Mouse (Mus musculus) retina, postnatal 1 day (tissue): ENCODE measurements around the gene L1td1.

Experiments
- DNase-seq: peaks from one replicate; pipeline ENCODE4 v3.0.0-alpha.2; 2012

Gene L1td1

DNA sequence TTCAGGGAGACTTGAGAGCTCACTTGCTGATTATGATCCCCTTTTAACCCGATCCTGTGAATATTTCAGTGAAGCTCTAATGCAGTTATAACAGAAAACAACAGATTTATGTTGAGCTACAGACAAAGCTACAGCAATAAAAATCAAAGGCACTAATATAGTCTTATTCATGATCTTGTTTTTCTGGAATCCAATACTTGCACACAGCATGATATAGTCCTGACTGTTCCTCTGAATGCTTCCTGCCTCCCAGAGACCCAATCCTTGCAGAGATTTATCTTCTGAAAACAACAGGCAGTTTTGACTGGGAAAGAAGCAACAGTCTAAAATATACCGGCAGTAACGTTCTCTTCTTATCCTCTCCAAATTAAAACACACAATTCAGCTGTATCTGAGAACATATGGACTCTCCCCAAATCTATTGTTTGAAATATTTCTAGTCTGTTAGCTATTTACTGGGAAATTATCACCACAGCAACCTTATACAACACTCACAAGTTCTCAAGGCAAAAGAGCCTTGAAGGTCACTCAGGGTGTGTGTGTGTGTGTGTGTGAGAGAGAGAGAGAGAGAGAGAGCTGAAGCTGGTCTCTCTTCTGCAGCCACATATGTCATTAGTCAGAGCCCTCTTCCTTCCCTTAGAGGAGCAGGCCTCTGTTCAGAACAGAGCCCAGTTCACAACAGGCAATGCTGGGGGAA lies 16.8 kb downstream of the L1td1 start:
- DNase-seq, result no peak

DNA sequence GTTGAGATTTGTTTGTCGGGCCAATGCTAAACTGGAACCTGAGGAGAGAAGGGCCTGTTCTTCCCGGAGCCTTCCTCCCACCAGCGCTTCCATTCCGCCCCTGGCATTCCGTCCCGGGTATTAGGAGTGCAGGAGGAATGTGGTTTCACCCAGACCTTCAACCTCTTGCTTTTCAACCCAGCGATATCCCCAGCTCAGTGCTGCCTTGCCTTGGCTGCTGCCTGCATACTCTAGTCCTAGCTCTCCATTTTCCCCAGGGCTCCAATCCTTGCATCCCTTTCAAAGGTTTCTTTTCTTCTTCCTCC lies 17.3 kb downstream of the L1td1 start:
- no peak for DNase-seq

- no peak for DNase-seq
Measured at GRCm38 (mm10) chr4:98754456-98754855, 27.9 kb downstream of the L1td1 start.

- peak; percentile 34 for DNase-seq
Measured at GRCm38 (mm10) chr4:98756141-98756540, 29.6 kb downstream of the L1td1 start.

GRCm38 (mm10) chr4:98758012-98758821 lies 31.7 kb downstream of the L1td1 start:
- peak; percentile 51 for DNase-seq

- DNase-seq, result no peak
Measured at GRCm38 (mm10) chr4:98758872-98759518, 32.5 kb downstream of the L1td1 start.

DNA sequence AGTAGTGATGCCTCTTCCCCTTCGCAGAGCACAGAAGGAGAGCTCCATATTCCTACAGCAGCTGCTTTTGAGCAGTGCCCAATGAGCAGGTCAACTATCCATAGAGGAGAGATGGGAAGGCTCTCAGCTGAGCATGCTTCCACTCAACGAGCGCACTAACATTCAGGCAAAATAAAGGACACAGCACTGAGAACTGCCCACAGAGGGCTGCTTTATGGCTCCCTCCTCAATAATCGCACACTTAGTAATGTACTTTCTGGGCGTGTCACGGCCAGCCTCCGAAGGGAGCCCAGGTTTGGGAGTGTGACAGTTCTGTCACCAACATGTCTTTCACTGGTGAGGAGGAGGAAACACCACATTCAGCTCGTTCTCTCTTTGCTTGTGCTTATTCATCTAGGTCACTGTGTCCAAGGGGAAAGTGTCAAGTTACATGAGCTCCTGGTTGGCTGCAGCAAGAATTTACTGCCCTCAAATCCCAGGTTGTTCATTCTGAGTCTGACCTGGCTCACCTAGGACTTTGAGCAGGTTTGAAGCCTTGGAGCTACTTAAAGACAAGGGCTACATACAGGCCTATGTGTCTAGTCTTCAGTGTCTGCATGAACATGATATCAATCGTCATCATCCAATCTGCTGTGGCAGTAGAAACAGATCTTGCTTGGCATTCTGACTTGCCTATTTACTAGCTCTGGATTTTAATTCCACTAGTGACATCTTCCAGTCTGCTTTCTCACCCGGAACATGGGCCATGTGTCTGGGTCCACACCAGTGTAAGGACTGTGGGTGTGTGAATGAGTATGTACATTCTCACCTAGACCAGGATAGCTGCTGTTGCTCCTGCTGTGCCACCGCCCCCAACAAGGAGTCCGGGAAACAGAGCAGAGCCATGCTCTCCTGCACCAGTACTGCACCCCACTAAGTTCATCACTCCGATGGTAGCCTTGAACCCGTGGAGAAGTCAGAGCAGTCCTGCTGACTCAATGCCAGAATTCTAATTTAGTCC lies 40.9 kb downstream of the L1td1 start:
- DNase-seq, result no peak

DNA sequence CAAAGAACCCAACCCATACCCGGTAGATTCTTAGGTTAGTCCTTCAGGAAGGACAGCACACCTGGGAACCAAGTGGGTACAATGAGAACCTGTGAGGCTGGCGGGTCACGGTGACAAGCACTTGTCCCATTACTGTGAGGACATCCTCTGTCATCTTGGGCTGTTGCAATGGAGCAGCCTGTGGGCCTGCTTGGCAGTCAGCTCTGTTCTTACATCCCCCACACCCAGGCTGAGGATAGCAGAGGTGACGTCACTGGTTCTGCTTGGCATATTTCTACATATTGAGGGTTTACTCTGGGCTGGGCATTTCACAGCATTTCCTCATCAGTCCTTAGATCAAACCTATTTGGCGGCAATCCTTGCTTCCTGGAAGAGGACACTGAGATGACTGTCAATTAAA lies 47.3 kb downstream of the L1td1 start:
- no peak for DNase-seq

DNA sequence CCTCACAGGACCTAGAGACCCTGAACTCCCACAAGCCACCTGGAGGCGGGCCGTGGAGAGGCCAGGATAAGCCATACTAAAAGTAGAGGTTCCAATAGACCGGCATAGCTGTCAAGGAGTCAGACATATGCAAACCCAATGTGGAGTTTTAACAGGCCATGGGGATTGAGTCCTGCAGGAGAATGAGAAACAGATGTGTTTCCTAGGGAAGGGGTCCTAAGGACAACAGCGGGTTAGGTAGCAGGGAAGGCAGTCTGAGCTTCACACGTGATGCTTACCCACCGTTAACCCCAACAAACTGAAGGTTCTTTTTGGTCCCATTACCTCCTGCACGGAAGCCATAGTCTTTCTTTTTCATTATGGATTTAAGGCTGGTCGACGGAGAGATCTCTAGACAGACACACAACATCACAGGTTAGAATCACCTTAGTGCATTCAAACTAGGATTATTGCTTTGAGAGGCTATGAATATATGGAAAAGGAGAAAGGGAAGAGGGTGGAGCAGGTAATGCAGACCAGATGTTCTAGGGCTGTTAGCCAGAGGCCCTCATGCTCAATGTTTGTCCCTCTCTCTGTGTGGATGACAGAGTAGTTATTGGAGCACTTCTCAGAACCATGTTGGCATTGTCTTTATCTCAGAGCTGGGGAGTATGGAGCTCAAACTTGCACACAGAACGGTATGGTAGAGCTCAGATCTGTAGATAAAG lies 50.3 kb downstream of the L1td1 start:
- no peak for DNase-seq

DNA sequence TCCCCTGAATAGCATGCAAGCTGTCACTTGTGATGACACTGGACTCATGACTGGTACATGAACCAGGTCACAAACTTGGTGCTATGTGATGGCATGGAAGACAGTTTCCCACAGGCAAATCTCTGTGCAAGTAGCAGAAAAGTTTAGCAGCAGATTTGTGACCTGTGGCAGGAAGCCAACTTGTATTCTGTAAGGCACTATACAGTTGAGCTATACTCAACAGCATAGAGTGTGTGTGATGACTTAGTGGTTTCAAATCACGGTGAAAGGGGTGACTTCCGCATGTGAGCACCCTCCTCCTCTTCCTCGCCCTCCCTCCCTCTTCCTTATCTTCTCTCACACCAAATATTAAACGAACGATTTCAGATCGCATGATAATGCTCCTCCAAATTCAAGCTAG lies 50.9 kb downstream of the L1td1 start:
- no peak for DNase-seq

DNA sequence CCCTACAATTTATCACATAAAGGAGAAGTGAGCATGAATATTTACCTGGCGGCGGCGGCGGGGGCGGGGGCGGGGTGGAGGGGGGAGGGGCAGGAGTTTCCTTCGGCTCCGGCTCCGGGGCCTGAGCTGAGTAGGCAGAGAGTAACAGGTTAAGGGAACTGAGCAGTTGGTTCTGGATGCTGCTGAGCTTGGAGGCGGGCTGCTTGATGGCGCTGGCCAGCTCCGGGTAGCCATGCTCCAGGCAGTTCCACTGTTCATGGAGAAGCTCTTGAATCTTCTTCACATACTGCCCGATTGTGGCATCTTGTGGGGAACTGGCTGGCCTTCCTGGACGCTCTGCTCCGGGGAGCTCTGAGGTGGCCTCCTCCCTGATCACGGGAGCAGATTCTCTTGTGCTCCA lies 51.7 kb downstream of the L1td1 start:
- no peak for DNase-seq

GRCm38 (mm10) chr4:98785851-98786250 lies 59.3 kb downstream of the L1td1 start:
- no peak for DNase-seq

GRCm38 (mm10) chr4:98786281-98786680 lies 59.7 kb downstream of the L1td1 start:
- no peak for DNase-seq
